Mouse (Mus musculus) megakaryocyte, adult 5-6 weeks (primary cell): ENCODE measurements around the gene Notch2. TPM values are rescaled to one million over a fixed set of nuclear protein-coding genes. Genes with fewer than 3 reads are reported as not detected.
"Not testable (repeated sequence)": the region's sequence is repeated elsewhere in the genome, so short reads cannot be mapped to it uniquely, and the experiment has no call there.

Experiments used
- ATAC-seq: 2 replicates; pipeline ENCODE4 v1.8.0; 2016; ENCODE audit warnings: mild to moderate bottlenecking, inconsistent platforms; ENCODE audit not compliant: poor library complexity, severe bottlenecking
- total RNA-seq, 2 experiments: library from RNA; stranded (forward) in 1 of 2; stranded (reverse) in 1 of 2; fragments of 153-499, 151-499 nt in 1 of 2; fragments of 221-1000, 200-1000 nt in 1 of 2; gene quantifications; 2 replicates each; pipeline versions ENCODE4 v1.2.3 to v1.2.4; 2015 to 2017

Gene Notch2
- total RNA-seq, 2 experiments from 2014 or later: 81.7 to 97.4 TPM

GRCm38 (mm10) chr3:98093954-98094353 lies 80.6 kb downstream of the Notch2 start:
- ATAC-seq: no peak

- ATAC-seq: no peak
Observed at GRCm38 (mm10) chr3:98094629-98095583, 81.6 kb downstream of the Notch2 start.

- ATAC-seq: no peak
Observed at GRCm38 (mm10) chr3:98096981-98097380, 83.7 kb downstream of the Notch2 start.

- ATAC-seq: no peak
Observed at GRCm38 (mm10) chr3:98098676-98099075, 85.3 kb downstream of the Notch2 start.

GRCm38 (mm10) chr3:98099287-98099686 lies 86.0 kb downstream of the Notch2 start:
- ATAC-seq: peak; percentile 47; the same call in 1 of the 2 replicates

GRCm38 (mm10) chr3:98101541-98101940 lies 88.2 kb downstream of the Notch2 start:
- peak; percentile 53 for ATAC-seq

- ATAC-seq: no peak
Observed at GRCm38 (mm10) chr3:98104851-98105471, 91.6 kb downstream of the Notch2 start.

GRCm38 (mm10) chr3:98105496-98105895 lies 92.2 kb downstream of the Notch2 start:
- no peak for ATAC-seq

- no peak for ATAC-seq
Observed at GRCm38 (mm10) chr3:98106115-98106514, 92.8 kb downstream of the Notch2 start.

GRCm38 (mm10) chr3:98106590-98107313 lies 93.4 kb downstream of the Notch2 start:
- ATAC-seq: no peak

- ATAC-seq: no peak
Observed at GRCm38 (mm10) chr3:98108416-98108815, 95.1 kb downstream of the Notch2 start.

- no peak for ATAC-seq
Observed at GRCm38 (mm10) chr3:98108866-98109265, 95.5 kb downstream of the Notch2 start.

GRCm38 (mm10) chr3:98110610-98111009 lies 97.3 kb downstream of the Notch2 start:
- ATAC-seq: no peak

GRCm38 (mm10) chr3:98118252-98118651 lies 104.9 kb downstream of the Notch2 start:
- no peak for ATAC-seq

GRCm38 (mm10) chr3:98119338-98119737 lies 106.0 kb downstream of the Notch2 start:
- no peak for ATAC-seq

- no peak for ATAC-seq
Observed at GRCm38 (mm10) chr3:98120884-98121283, 107.6 kb downstream of the Notch2 start.

GRCm38 (mm10) chr3:98127775-98128174 lies 114.4 kb downstream of the Notch2 start:
- ATAC-seq: no peak

- ATAC-seq: no peak
Observed at GRCm38 (mm10) chr3:98128716-98129115, 115.4 kb downstream of the Notch2 start.

GRCm38 (mm10) chr3:98132140-98132539 lies 118.8 kb downstream of the Notch2 start:
- ATAC-seq: not testable (repeated sequence)

- no peak for ATAC-seq
Observed at GRCm38 (mm10) chr3:98132636-98133035, 119.3 kb downstream of the Notch2 start.

GRCm38 (mm10) chr3:98141456-98141855 lies 128.1 kb downstream of the Notch2 start:
- no peak for ATAC-seq
